Mouse (Mus musculus) small intestine, adult 2 months (tissue): ENCODE data around the gene Cdca7.

ENCODE experiments used
- CTCF ChIP-seq: fragments of 200-500 bp; IDR thresholded peaks from 2 replicates; pipeline ENCODE4 v1.5.1; 2012; ENCODE audit warnings: low read depth, mild to moderate bottlenecking, control low read depth, inconsistent platforms, low read length, moderate library complexity, mixed read lengths; ENCODE audit not compliant: insufficient replicate concordance, insufficient read length; ENCODE audit errors: extremely low read depth
- POLR2A ChIP-seq: fragments of 200-500 bp; IDR thresholded peaks from 2 replicates; pipeline ENCODE4 v1.6.1; 2012; ENCODE audit warnings: low read depth, mild to moderate bottlenecking, control low read depth, inconsistent platforms, low read length, moderate library complexity

DNA sequence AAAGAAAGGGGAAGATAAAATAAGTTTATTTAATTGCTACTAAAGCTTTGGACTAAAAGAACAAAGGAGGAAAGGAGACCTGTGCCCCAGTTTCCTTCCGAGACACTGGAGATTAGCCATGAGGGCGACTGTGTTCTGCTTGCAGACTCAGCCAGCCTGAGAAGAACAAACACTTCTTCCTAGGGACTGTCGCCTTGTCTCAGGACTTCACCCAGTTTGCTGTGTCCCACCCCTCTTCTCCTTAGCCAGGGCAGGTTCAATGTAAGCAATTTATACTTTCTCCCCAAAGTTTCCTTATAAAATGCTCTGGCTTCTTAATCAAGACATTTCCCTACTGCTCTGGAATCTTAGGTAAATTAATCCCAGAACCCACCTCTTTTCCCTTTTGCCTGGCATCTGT lies 22.4 kb upstream of the Cdca7 start:
- TF ChIP-seq CTCF (no peak), POLR2A (no peak)
